Mouse (Mus musculus) hindbrain, embryonic 16.5 days (tissue): ENCODE results near the gene 3110082I17Rik. TPM values are rescaled to one million over a fixed set of nuclear protein-coding genes. Genes with fewer than 3 reads are reported as not detected.

ENCODE experiments used
- ATAC-seq: fragments of 200-750 bp; cut with Nextera tagmentation; 2 replicates; pipeline ENCODE4 v1.8.0; 2017; ENCODE audit warnings: moderate TSS enrichment, moderate library complexity
- H3K27ac ChIP-seq: fragments of 300-500 bp; sonication (generic); 2 replicates; pipeline ENCODE4 v1.5.1; 2014; ENCODE audit warnings: low read depth, mild to moderate bottlenecking, control low read depth, low read length, moderate library complexity
- H3K27me3 ChIP-seq: fragments of 300-500 bp; sonication (generic); replicated peaks from 2 replicates; pipeline ENCODE4 v1.6.1; 2014; ENCODE audit warnings: low read length; ENCODE audit not compliant: control insufficient read depth, insufficient read depth
- H3K36me3 ChIP-seq: fragments of 300-500 bp; sonication (generic); 2 replicates; pipeline ENCODE4 v1.6.1; 2014; ENCODE audit warnings: mild to moderate bottlenecking, low read length, moderate library complexity, mixed read lengths; ENCODE audit not compliant: control insufficient read depth, insufficient read depth
- H3K4me1 ChIP-seq: fragments of 300-500 bp; sonication (generic); 2 replicates; pipeline ENCODE4 v1.6.1; 2014; ENCODE audit warnings: low read depth, low read length; ENCODE audit not compliant: control insufficient read depth, insufficient read depth
- H3K4me2 ChIP-seq: fragments of 300-500 bp; sonication (generic); 2 replicates; pipeline ENCODE4 v1.6.1; 2014; ENCODE audit warnings: mild to moderate bottlenecking, low read length, control low read depth, moderate library complexity
- H3K4me3 ChIP-seq: fragments of 300-500 bp; sonication (generic); 2 replicates; pipeline ENCODE4 v1.5.1; 2014; ENCODE audit warnings: mild to moderate bottlenecking, low read length, control low read depth, moderate library complexity
- H3K9ac ChIP-seq: fragments of 300-500 bp; sonication (generic); 2 replicates; pipeline ENCODE4 v1.6.1; 2014; ENCODE audit warnings: low read depth, mild to moderate bottlenecking, control low read depth, low read length, moderate library complexity
- H3K9me3 ChIP-seq: fragments of 300-500 bp; sonication (generic); 2 replicates; pipeline ENCODE4 v1.6.1; 2014; ENCODE audit warnings: mild to moderate bottlenecking, low read length, moderate library complexity; ENCODE audit not compliant: control insufficient read depth
- WGBS: fragments of 180-500 bp; shearing (Covaris S2); extraction: QIAGEN DNeasy Blood & Tissue Kit; methylation state at CpG from one replicate; pipeline ENCODE4 v1.1.7; 2014; 5-methylcytosine and 5-hydroxymethylcytosine counted together
- polyA plus RNA-seq: library from polyadenylated mRNA; unstranded; fragments of >200 nt; fragmentation: Nextera tagmentation; extraction: Ambion mirVana; gene quantifications from 2 replicates; pipeline ENCODE4 v1.2.1, GENCODE M21; 2015

Gene 3110082I17Rik
- polyA plus RNA-seq, 1 experiment from 2014 or later = 20.3 TPM

GRCm38 (mm10) chr5:139351628-139352027 lies 108.7 kb downstream of the 3110082I17Rik start:
- no peak for ATAC-seq
- Histone ChIP-seq H3K9ac (no peak overlapping the region), H3K4me1 (no peaks in the 10 kb centered on the region), H3K9me3 (no peaks in the 10 kb centered on the region), H3K4me2 (no peak overlapping the region), H3K27ac (no peak overlapping the region), H3K27me3 (no peaks in the 10 kb centered on the region; the same call in 1 of the 2 replicates), H3K36me3 (no peaks in the 10 kb centered on the region), H3K4me3 (no peak overlapping the region)
- 40% methylated on average over 8 of the region's 8 CpGs for WGBS

GRCm38 (mm10) chr5:139351134-139351533 lies 109.2 kb downstream of the 3110082I17Rik start, which contains the start of gene Cox19:
Gene Cox19 (minus strand): TSS chr5:139351418.
- Histone ChIP-seq H3K4me2 (no peak within 1 kb of the TSS), H3K36me3 (no peaks in the 10 kb centered on the region), H3K4me1 (no peaks in the 10 kb centered on the region), H3K4me3 (no peak within 1 kb of the TSS), H3K27me3 (no peaks in the 10 kb centered on the region; the same call in 1 of the 2 replicates), H3K9ac (no peak within 1 kb of the TSS), H3K9me3 (no peaks in the 10 kb centered on the region), H3K27ac (no peak within 1 kb of the TSS)
- no peak for ATAC-seq
- 54% methylated on average over 5 of the region's 5 CpGs for WGBS

DNA sequence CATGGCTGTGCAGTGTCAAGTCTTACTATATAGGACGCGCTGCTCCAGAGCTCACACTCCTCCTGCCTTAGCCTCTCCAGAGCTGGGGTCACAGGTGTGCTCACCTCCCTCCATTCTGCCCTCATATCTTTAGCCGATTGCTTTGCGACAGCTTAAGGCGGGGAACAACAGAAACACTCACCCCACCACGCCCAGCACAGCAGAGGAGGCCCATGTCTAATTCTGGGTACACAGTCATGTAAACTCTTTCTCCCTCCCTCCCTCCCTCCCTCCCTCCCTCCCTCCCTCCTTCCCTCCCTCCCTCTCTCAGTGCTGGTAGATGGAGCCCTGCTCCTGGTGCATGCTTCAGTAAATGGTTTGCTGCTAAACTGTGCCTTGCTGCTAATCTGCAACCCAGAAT lies 110.6 kb downstream of the 3110082I17Rik start:
- Histone ChIP-seq H3K9ac (no peak overlapping the region), H3K27ac (no peak overlapping the region)
- 82% methylated on average over 6 of the region's 6 CpGs for WGBS

DNA sequence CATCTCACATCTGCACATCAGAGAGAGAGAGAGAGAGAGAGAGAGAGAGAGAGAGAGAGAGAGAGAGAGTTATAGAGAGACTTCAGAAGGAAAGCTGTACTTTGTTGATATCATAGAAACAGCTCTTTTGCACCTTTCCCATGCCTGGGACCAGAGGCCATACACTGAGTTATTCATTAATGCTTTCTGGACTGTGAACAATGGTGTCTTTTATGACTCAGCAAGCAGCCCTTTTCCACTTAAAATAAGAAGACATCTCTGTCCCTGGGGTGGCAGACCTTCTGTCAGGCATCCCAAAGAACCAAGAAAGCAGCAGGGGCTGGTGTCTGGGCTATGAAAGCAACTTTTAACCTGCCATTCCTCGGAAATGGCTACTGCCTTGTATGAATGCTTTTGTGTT lies 113.1 kb downstream of the 3110082I17Rik start:
- H3K4me3 ChIP-seq = no peak overlapping the region
- no peaks in the 10 kb centered on the region; the same call in 1 of the 2 replicates for H3K27me3 ChIP-seq
- H3K9me3 ChIP-seq = no peaks in the 10 kb centered on the region
- peaks cover 10% of the 10 kb centered on the region for H3K4me1 ChIP-seq
- H3K36me3 ChIP-seq = peaks cover 4% of the 10 kb centered on the region; the same call in 1 of the 2 replicates
- no peak overlapping the region for H3K9ac ChIP-seq
- 47% methylated on average over 1 of the region's 1 CpGs for WGBS
- H3K4me2 ChIP-seq = no peak overlapping the region
- no peak overlapping the region for H3K27ac ChIP-seq
- no peak for ATAC-seq

More for the DNA sequence above, 110.6 kb downstream of the 3110082I17Rik start:
- no peaks in the 10 kb centered on the region for H3K9me3 ChIP-seq
- no peaks in the 10 kb centered on the region for H3K36me3 ChIP-seq
- H3K4me2 ChIP-seq = no peak overlapping the region
- H3K27me3 ChIP-seq = no peaks in the 10 kb centered on the region; the same call in 1 of the 2 replicates
- H3K4me1 ChIP-seq = no peaks in the 10 kb centered on the region
- ATAC-seq = no peak
- H3K4me3 ChIP-seq = no peak overlapping the region

GRCm38 (mm10) chr5:139345364-139345714 lies 115.0 kb downstream of the 3110082I17Rik start:
- WGBS = 11% methylated on average over 5 of the region's 5 CpGs
- peak overlapping the region; percentile 67; the same call in 1 of the 2 replicates for H3K27ac ChIP-seq
- H3K36me3 ChIP-seq = peaks cover 11% of the 10 kb centered on the region
- no peaks in the 10 kb centered on the region; the same call in 1 of the 2 replicates for H3K27me3 ChIP-seq
- no peaks in the 10 kb centered on the region for H3K9me3 ChIP-seq
- H3K4me3 ChIP-seq = peak overlapping the region; percentile 67
- peak overlapping the region; percentile 84 for H3K4me2 ChIP-seq
- H3K4me1 ChIP-seq = peaks cover 10% of the 10 kb centered on the region
- ATAC-seq = peak; percentile 70
- peak overlapping the region; percentile 47 for H3K9ac ChIP-seq

DNA sequence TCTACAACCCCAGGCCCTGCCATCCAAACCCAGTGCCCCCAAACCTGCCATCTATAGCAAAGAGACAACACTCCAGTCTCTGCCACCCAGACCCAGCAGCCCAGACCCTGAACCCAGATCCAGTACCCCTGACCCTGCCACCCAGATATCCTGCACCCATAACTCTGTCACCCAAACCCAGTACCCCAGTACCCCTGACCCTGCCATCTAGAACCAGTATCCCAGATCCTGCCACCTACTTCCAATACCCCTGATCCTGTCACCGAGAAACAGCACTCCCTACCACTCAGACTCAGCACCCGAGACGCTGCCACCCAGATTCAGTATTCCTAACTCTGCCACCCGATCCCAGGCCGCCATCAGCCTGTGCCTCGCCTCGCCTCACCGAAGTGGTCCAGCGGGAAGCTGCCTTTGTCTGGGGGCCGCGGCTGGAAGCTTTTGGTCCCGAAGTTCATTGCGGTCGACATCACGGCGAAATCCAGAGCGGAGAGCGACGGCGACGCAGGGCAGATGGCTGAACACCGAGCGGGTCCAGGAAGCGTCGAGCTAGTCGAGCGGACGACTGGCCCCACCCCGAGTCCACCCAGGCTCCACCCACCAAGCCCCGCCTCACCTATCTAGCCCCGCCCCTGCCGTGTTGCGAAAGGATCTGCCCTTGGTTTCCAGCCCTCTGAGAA lies 115.5 kb downstream of the 3110082I17Rik start:
- 0% methylated on average over 33 of the region's 33 CpGs for WGBS
- ATAC-seq = peak; percentile 92
- H3K27me3 ChIP-seq = no peaks in the 10 kb centered on the region; the same call in 1 of the 2 replicates
- H3K9ac ChIP-seq = peak overlapping the region; percentile 79
- peaks cover 10% of the 10 kb centered on the region for H3K4me1 ChIP-seq
- peak overlapping the region; percentile 84 for H3K4me2 ChIP-seq
- no peaks in the 10 kb centered on the region for H3K9me3 ChIP-seq
- peaks cover 16% of the 10 kb centered on the region for H3K36me3 ChIP-seq
- H3K27ac ChIP-seq = peak overlapping the region; percentile 68
- H3K4me3 ChIP-seq = peak overlapping the region; percentile 67

DNA sequence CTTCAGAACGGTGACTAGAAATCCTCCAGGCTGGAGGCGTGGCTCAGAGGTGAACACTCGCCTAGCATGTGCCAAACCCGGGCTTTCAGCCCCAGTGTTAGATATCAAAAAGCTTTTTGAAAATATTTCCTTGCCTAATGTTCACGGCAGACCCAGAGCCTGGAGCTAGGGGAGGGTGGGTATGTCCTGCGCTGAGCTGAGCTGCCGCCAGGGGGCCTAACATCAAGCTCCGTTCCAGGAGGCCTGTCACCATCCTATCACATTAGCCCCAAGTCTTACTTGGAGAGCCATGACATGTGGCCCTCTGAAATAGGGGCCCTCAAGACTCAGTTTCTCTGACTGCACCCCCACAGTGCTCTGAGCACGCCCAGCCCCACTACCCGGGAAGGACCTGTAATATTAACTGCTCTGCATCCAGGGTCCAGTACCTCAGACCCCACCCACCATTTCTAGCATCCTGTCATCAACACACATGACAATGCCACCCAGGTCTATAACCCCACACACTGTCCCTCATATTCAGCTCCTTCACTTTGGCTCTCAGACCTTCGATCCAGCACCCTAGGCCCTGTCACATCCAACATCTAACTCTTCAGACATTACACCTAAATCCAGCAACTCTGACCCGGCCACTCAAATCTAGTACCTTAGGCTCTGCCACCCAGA lies 116.2 kb downstream of the 3110082I17Rik start:
- Histone ChIP-seq H3K27me3 (no peaks in the 10 kb centered on the region; the same call in 1 of the 2 replicates), H3K9ac (peak overlapping the region; percentile 79), H3K36me3 (peaks cover 23% of the 10 kb centered on the region), H3K4me1 (peaks cover 10% of the 10 kb centered on the region), H3K9me3 (no peaks in the 10 kb centered on the region), H3K27ac (no peak overlapping the region), H3K4me3 (peak overlapping the region; percentile 67), H3K4me2 (peak overlapping the region; percentile 84)
- ATAC-seq = peak; percentile 70
- 7% methylated on average over 12 of the region's 12 CpGs for WGBS

DNA sequence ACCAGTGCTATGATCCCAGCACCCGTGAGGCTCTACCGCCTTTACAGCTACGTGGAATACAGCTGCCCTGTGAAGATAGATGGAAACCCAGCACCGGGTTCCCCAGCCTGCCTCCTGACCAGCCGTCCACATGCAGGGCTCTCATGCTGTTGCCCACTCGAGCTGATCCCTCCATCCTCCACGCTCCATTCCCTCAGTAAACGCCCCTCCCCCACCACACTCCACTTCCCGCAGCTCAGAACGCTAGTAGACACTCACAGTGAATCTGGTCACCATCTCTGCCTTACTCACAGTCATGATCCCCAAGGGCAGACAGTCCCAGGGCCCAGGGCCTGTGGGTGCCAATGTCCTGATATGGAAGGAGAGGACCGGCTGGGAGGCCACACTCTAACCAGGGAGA lies 121.4 kb downstream of the 3110082I17Rik start:
- peaks cover 9% of the 10 kb centered on the region for H3K4me1 ChIP-seq
- H3K27ac ChIP-seq = no peak overlapping the region
- H3K27me3 ChIP-seq = no peaks in the 10 kb centered on the region
- no peak for ATAC-seq
- 0 out of 2 replicates have a peak overlapping the region, but pooled peaks have one; percentile 6 for H3K9ac ChIP-seq
- H3K36me3 ChIP-seq = peaks cover 48% of the 10 kb centered on the region
- no peaks in the 10 kb centered on the region for H3K9me3 ChIP-seq
- no peak overlapping the region for H3K4me2 ChIP-seq
- no peak overlapping the region for H3K4me3 ChIP-seq
- WGBS = 74% methylated on average over 11 of the region's 11 CpGs

DNA sequence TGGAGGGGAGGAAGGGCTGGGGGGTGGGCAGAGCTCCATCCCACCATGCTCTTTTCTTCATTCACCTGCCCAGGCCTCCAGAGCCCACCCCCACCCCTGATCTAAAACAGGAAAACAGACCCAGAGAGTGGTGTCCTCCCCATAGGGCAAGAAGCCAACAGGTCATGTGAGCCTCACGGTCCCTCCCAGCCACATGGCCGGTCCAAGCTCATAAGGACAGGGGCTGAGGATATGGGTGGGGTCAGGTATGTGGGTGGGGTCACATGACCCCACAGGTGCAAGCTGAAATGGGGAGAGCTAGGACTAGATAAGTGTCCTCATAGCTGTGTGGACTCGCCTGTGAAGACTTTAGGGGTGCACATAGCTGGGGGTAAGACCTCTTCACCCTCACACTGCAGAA lies 121.9 kb downstream of the 3110082I17Rik start:
- Histone ChIP-seq H3K27me3 (no peaks in the 10 kb centered on the region), H3K36me3 (peaks cover 48% of the 10 kb centered on the region), H3K4me3 (no peak overlapping the region), H3K9ac (no peak overlapping the region), H3K27ac (no peak overlapping the region), H3K4me2 (no peak overlapping the region), H3K4me1 (peaks cover 5% of the 10 kb centered on the region; the same call in 1 of the 2 replicates), H3K9me3 (no peaks in the 10 kb centered on the region)
- no peak for ATAC-seq
- 92% methylated on average over 3 of the region's 3 CpGs for WGBS
